Mouse (Mus musculus): ENCODE data around the gene Rps6ka3. TPM values are rescaled to one million over a fixed set of nuclear protein-coding genes. Genes with fewer than 3 reads are reported as not detected.

Rps6ka3 gene
- polyA plus RNA-seq, 1 experiment: 41.8 TPM

DNA sequence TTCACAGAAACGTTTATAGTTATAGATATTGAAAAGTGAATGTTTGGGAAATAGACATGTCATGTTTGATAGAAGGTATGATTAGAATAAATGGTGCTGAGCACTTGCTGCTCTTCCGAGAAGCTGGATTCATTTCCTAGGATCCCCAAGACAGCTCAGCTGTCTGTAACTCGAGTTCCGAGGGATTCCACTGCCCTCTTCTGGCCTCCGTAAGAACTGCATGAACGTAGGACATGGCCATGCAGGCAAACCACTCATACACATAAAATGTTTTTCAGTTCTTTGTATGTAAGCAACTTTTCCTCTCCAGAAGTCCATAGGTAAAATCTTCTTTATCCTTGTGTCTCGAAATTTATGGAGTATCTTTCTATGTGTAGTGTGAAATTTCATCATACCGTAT lies 111.2 kb downstream of the Rps6ka3 start:
- no peak for DNase-seq (ENCODE audit: low read depth)

DNA sequence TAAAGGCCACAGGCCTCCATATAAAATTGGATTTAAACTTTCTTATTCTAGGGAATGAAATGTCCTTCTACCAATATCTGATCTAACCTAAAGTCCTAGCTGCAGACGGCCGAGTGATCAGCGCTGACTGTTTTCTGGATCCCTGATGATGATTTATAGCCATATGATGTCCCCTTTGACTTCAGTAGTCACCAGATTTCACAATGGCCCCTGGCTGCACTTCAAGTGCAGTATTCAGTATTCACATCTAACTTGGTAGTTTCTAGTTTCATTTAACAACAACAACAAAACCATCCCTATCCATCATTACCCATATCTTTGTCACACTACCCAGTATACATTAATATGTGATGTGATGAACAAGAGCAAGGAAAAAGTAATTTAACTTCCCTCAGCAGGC lies 154.4 kb downstream of the Rps6ka3 start:
- no peak for DNase-seq (ENCODE audit: low read depth)

DNA sequence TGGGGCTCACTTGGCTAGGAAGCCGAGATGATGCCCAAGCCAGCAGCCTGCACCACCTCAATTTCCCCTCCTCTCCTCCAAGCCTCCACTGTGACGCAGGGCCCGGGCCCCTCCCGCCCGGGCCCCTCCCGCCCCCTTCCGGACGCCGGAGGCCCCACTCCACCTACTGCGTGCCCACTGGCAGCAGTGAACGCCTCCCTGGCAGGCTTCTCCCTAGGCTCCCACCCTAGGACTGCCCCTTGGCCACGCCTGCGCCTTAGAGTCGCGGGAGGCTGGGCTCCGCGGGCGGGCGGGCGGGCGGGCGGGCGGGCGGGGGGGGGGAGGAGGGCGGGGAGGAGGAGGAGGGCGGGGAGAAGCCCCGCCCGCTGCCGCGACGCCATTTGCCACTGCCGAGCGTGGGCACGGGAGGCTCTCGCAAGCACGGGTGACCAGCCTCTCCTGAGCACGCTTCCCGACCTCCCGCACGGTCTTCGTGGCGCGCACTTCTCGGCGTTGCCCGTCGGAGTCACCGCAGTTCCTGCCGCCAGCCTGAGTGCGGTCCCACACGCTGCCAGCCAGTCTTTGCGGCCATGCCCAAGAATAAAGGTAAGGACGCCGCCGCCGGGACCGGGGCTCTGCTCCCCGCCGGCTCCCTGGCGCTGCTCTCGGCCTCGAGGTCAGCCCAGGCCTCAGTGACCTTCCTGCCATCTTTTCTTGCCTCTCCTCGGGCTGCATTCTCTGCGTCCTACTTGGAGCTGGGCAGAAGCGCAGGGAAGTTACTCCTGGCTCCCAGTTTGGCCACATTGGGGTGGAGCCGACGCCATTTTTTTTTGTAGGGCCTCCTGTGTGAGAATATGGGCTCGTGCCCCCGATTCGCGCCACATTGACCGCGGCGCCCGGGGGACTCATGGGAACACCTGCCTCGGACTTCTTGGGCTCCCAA lies 162.0 kb downstream of the Rps6ka3 start, which contains the start of gene Eif1ax:
TSS of gene Eif1ax (plus strand) at position 348 of the 922 bp plus-strand sequence.
- DNase-seq (ENCODE audit: low read depth): no peak

DNA sequence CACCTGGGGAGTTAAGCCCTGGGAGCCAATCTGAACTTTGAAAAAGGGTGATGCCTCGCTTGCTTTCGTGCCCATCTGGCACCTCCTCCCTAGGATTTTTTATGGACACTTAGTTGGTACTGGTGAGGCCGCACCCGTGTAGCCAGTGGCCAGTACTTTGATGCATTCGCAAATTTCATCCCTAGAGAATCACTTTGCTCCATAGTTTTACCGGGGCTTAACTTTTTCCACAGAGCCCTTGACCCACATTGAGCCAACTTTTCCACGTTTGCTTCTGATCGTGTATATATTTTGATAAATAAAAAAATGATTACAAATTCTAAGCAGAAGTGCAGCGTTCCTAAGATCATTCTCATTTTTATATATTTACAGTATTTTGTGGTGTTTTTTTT lies 162.6 kb downstream of the Rps6ka3 start:
- DNase-seq (ENCODE audit: low read depth): no peak

DNA sequence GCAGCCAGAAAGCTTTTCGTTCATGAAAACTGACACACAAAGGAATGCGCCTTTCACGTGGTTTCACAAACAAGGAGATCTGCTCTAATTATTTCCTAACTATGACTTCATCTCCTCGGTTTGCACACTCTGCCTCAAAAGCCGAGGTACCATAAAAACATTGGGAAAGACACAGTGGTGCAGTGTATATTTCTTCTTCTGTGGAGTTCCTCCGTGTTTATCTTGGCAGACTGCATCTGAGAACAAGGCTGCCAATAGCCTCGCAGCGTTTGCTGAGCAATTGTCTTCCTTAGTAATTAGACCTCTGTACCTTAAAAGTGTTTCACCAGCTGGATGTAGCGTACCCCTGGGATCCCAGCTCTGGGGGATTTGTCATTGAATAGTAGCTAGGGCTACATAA lies 177.0 kb downstream of the Rps6ka3 start:
- DNase-seq (ENCODE audit: low read depth): peak; percentile 51

DNA sequence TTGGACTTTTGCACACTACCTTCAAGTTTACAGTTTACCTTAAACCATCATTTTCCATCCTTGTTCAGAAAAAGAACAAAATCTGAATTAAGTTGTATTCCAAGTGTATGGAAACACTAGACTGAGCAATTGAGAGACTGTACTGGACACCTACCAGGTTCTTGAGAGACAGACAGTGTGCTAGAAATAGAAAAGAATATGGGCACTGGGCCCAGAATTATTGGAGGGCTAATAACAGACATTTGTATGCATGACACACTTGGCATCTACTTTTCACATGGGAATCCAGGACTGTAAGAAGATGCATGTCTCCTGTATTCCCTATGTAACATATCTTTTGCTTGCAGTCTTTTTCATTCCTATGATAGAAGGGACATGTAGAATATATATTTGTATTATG lies 178.8 kb downstream of the Rps6ka3 start:
- no peak for DNase-seq (ENCODE audit: low read depth)

DNA sequence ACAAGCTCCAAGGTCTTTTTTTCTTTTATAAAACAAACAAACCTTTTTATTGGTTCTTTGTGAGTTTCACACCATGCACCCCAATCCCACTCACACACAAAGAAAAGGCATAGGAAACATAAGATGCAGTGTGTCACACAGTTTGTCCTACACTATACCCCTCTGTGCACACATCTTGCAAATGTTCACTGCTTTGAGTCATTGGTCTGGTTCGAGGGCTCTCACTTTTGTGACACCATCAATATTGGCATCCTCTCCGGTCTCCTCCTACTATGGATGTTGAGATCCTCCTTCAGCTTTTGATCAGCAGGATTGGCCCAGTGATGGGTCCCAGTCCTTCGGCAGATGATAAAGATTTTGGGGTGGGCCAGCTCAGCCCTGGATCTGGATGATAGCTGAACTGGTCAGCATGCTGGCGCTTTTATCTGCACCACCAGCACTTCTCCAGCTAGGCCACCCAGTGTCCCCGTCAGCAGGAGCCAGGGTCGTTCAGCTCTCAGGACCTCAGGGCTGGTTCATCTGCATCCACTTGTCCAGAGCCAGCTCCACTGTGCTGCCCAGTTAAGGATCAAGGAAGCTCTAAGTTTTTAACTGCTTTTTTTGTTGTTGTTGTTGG lies 180.3 kb downstream of the Rps6ka3 start:
- DNase-seq (ENCODE audit: low read depth): no peak

DNA sequence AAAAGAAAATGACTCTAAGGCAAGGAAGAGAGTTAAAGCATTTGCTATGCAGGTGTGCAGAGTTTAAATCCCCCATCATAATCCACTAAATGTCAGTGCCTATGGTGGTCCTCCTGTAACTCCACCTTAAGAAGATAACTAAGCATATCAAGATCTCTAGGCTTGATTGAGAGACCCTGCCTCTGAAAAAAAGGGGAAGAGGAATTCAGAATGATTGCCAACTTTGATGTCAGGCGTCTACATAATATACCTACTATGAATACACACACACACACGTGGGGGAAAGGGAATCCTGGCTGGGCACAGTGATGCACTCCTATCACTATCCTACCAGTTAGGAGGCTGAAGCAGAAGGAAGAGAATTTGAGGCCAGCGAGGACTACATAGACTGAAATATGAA lies 181.1 kb downstream of the Rps6ka3 start:
- DNase-seq (ENCODE audit: low read depth): no peak

DNA sequence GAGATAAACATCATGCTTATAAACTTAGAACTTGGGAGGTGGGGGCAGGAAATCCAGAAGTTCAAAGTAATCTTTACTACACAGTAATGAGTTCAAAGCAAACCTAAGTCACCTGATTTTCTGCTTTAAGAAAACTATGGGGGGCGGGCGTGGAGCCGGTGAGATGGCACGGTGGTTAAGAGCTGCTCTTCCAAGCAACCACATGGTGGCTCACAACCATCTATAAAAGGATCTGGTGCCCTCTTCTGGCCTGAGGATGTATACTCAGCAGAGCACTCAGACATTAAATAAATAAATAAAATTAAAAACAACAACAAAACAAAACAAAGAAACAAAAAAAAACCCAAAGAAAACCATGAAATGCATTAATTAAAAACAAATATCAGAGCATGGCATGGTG lies 199.1 kb downstream of the Rps6ka3 start:
- no peak for DNase-seq (ENCODE audit: low read depth)

DNA sequence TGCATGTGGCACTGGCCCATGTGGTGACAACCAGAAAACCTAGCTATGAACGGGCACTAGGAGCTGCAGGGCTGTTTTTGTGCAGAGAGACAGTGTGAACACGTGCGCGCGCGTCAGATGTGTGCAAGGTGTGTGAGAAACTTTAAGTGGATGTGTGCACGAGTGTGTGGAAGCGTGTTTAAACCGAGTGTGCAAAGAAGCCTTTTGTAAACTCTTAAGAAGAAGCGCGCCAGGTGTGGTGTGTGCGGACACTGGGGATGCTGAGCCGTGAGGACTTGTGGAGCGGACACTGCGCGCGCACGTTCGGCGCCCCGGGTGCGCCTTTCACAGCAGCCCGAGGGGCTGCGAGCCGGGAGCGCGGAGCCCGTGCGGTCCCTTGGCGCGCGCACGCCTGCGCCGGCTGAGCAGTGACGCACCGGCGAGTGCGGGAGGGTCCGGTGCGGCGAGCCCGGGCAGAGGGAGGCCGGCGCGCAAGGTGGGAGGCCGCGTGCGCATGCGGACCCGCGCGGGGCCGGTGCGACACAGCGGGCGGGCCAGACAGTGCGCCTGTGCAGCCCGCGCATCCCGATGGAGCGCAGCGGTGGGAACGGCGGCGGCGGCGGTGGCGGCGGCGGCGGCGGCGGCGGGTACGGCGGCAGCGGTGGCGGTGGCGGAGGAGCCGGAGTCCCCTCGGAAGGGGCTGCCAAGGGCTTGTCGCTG lies 204.2 kb downstream of the Rps6ka3 start, which contains the start of gene Map7d2:
TSS of gene Map7d2 (plus strand) at position 443 of the 699 bp plus-strand sequence.
- DNase-seq (ENCODE audit: low read depth): no peak

DNA sequence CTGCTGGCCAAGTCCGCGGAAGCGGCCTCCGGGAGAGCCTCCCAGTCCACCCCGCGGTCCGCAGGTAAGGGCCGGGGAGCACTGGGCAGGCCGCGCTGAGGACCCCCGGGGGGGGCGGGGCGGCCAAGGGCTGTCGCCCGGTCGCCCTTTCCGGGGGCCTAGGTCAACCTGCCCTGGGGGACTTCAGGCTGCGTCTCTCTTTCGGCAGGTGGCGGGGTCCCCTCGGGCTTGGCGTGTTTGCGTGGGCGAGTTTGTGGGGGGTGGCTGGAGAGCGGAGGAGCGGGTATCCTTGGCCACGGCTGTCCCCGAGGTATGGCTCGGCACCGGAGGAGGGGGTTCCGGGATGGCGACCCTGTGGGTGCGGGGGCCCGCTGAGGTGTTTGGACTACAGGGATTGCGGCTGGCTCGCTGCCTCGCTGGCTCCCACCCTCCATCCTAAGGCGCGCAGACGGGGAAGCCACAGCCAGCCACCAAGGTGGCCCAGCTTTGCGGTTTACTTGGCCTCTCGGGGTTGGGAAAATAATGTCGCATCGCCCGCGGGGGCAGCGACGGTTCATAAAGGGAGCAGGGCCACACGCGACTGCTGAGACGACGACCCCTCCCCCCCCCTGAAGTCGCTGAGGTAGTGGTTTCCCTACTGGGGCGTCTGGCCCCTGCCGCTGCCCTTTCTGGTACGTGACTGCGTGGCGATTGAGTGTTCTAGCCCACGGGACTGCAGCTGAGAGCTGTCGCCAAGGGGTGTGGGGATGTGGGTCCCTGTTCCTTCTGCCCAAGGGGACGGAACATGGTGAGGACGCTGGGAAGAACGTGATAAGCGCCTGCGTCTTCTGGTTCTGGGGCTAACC lies 204.9 kb downstream of the Rps6ka3 start:
- DNase-seq (ENCODE audit: low read depth): no peak

Other genes with a start within 250 kb of the Rps6ka3 start
- gene Eif1ax, start 161.9 kb downstream of the Rps6ka3 start, polyA plus RNA-seq (2012; rRNA removed): 49.5 and 56.7 TPM in 2 replicates
- gene Map7d2, start 204.3 kb downstream of the Rps6ka3 start, polyA plus RNA-seq (2012; rRNA removed): 3.1 and 3.4 TPM in 2 replicates